Mouse (Mus musculus): ENCODE data around the gene Fus. TPM values are rescaled to one million over a fixed set of nuclear protein-coding genes. Genes with fewer than 3 reads are reported as not detected.

Gene Fus
- polyA plus RNA-seq, 1 experiment from 2014 or later = 57.7 TPM

- H3K4me3 ChIP-seq (ENCODE audit: low read depth, low read length) = no peak overlapping the region
- H3K4me2 ChIP-seq (ENCODE audit: low read depth, low read length) = no peak overlapping the region
- H3K27me3 ChIP-seq (ENCODE audit: control insufficient read depth, insufficient read depth, low read length) = no peaks in the 10 kb centered on the region
- no peaks in the 10 kb centered on the region for H3K9me3 ChIP-seq (replicated peaks; ENCODE audit: control insufficient read depth, low read length)
- H3K36me3 ChIP-seq (replicated peaks; ENCODE audit: control insufficient read depth, insufficient read depth, low read depth, low read length) = peaks cover 40% of the 10 kb centered on the region
- DNase-seq (ENCODE audit: low spot score) (no peak), ATAC-seq (replicated peaks; ENCODE audit: insufficient number of reproducible peaks, low FRiP score, low TSS enrichment, low read depth) (no peak)
- WGBS = 90% methylated on average over 3 of the region's 3 CpGs
- no peak overlapping the region for H3K27ac ChIP-seq (replicated peaks; ENCODE audit: low read depth, low read length)
- no peaks in the 10 kb centered on the region for H3K4me1 ChIP-seq (ENCODE audit: control insufficient read depth, insufficient read depth, low read length)
- H3K9ac ChIP-seq (replicated peaks; ENCODE audit: low read length) = no peak overlapping the region
Measured at GRCm38 (mm10) chr7:127980606-127981005, 13.3 kb downstream of the Fus start.

GRCm38 (mm10) chr7:127988904-127989303, 21.6 kb downstream of the Fus start:
- Histone ChIP-seq H3K4me3 (ENCODE audit: low read depth, low read length) (no peak overlapping the region), H3K36me3 (replicated peaks; ENCODE audit: control insufficient read depth, insufficient read depth, low read depth, low read length) (peaks cover 8% of the 10 kb centered on the region), H3K4me2 (ENCODE audit: low read depth, low read length) (no peak overlapping the region), H3K27me3 (ENCODE audit: control insufficient read depth, insufficient read depth, low read length) (no peaks in the 10 kb centered on the region), H3K9ac (replicated peaks; ENCODE audit: low read length) (no peak overlapping the region), H3K27ac (replicated peaks; ENCODE audit: low read depth, low read length) (no peak overlapping the region), H3K9me3 (replicated peaks; ENCODE audit: control insufficient read depth, low read length) (no peaks in the 10 kb centered on the region), H3K4me1 (ENCODE audit: control insufficient read depth, insufficient read depth, low read length) (no peaks in the 10 kb centered on the region)
- no peak for ATAC-seq (replicated peaks; ENCODE audit: insufficient number of reproducible peaks, low FRiP score, low TSS enrichment, low read depth)
- no peak for DNase-seq (ENCODE audit: low spot score)
- WGBS = 100% methylated on average over 1 of the region's 1 CpGs

- H3K27me3 ChIP-seq (ENCODE audit: control insufficient read depth, insufficient read depth, low read length) = no peaks in the 10 kb centered on the region
- DNase-seq (ENCODE audit: low spot score) = peak; percentile 78
- no peaks in the 10 kb centered on the region for H3K4me1 ChIP-seq (ENCODE audit: control insufficient read depth, insufficient read depth, low read length)
- 44% methylated on average over 6 of the region's 6 CpGs for WGBS
- H3K27ac ChIP-seq (replicated peaks; ENCODE audit: low read depth, low read length) = no peak overlapping the region
- no peak overlapping the region for H3K9ac ChIP-seq (replicated peaks; ENCODE audit: low read length)
- H3K4me3 ChIP-seq (ENCODE audit: low read depth, low read length) = no peak overlapping the region
- H3K4me2 ChIP-seq (ENCODE audit: low read depth, low read length) = no peak overlapping the region
- ATAC-seq (replicated peaks; ENCODE audit: insufficient number of reproducible peaks, low FRiP score, low TSS enrichment, low read depth) = peak; percentile 48; the same call in 1 of the 2 replicates
- no peaks in the 10 kb centered on the region; the same call in 1 of the 2 replicates for H3K36me3 ChIP-seq (replicated peaks; ENCODE audit: control insufficient read depth, insufficient read depth, low read depth, low read length)
- no peaks in the 10 kb centered on the region for H3K9me3 ChIP-seq (replicated peaks; ENCODE audit: control insufficient read depth, low read length)
Measured at GRCm38 (mm10) chr7:127991643-127992487, 24.6 kb downstream of the Fus start.

GRCm38 (mm10) chr7:127992488-127993340, 25.5 kb downstream of the Fus start:
- Histone ChIP-seq H3K36me3 (replicated peaks; ENCODE audit: control insufficient read depth, insufficient read depth, low read depth, low read length) (no peaks in the 10 kb centered on the region; the same call in 1 of the 2 replicates), H3K4me2 (ENCODE audit: low read depth, low read length) (no peak overlapping the region; the same call in 1 of the 2 replicates), H3K27me3 (ENCODE audit: control insufficient read depth, insufficient read depth, low read length) (no peaks in the 10 kb centered on the region), H3K9ac (replicated peaks; ENCODE audit: low read length) (no peak overlapping the region; the same call in 1 of the 2 replicates), H3K9me3 (replicated peaks; ENCODE audit: control insufficient read depth, low read length) (no peaks in the 10 kb centered on the region), H3K27ac (replicated peaks; ENCODE audit: low read depth, low read length) (no peak overlapping the region), H3K4me1 (ENCODE audit: control insufficient read depth, insufficient read depth, low read length) (no peaks in the 10 kb centered on the region), H3K4me3 (ENCODE audit: low read depth, low read length) (no peak overlapping the region)
- ATAC-seq (replicated peaks; ENCODE audit: insufficient number of reproducible peaks, low FRiP score, low TSS enrichment, low read depth) = no peak
- no peak for DNase-seq (ENCODE audit: low spot score)
- WGBS = 44% methylated on average over 5 of the region's 5 CpGs

- ATAC-seq (replicated peaks; ENCODE audit: insufficient number of reproducible peaks, low FRiP score, low TSS enrichment, low read depth) (no peak), DNase-seq (ENCODE audit: low spot score) (peak; percentile 31)
- Histone ChIP-seq H3K27ac (replicated peaks; ENCODE audit: low read depth, low read length) (no peak within 1 kb of the TSS), H3K4me3 (ENCODE audit: low read depth, low read length) (no peak within 1 kb of the TSS), H3K36me3 (replicated peaks; ENCODE audit: control insufficient read depth, insufficient read depth, low read depth, low read length) (no peaks in the 10 kb centered on the region; the same call in 1 of the 2 replicates), H3K4me1 (ENCODE audit: control insufficient read depth, insufficient read depth, low read length) (no peaks in the 10 kb centered on the region), H3K9ac (replicated peaks; ENCODE audit: low read length) (peak within 1 kb of the TSS; percentile 39), H3K9me3 (replicated peaks; ENCODE audit: control insufficient read depth, low read length) (no peaks in the 10 kb centered on the region), H3K27me3 (ENCODE audit: control insufficient read depth, insufficient read depth, low read length) (no peaks in the 10 kb centered on the region), H3K4me2 (ENCODE audit: low read depth, low read length) (peak within 1 kb of the TSS; percentile 29)
- 19% methylated on average over 18 of the region's 18 CpGs for WGBS
Measured at GRCm38 (mm10) chr7:127993341-127993977, 26.2 kb downstream of the Fus start, which contains the start of gene Pycard. Gene Pycard, minus strand, starts transcription at chr7:127993867.

GRCm38 (mm10) chr7:127999436-127999835, 32.2 kb downstream of the Fus start:
- WGBS = 52% methylated on average over 1 of the region's 1 CpGs

GRCm38 (mm10) chr7:128000068-128000950, 33.1 kb downstream of the Fus start:
- Histone ChIP-seq H3K9me3 (replicated peaks; ENCODE audit: control insufficient read depth, low read length) (no peaks in the 10 kb centered on the region), H3K9ac (replicated peaks; ENCODE audit: low read length) (no peak overlapping the region), H3K36me3 (replicated peaks; ENCODE audit: control insufficient read depth, insufficient read depth, low read depth, low read length) (no peaks in the 10 kb centered on the region), H3K4me2 (ENCODE audit: low read depth, low read length) (no peak overlapping the region), H3K4me1 (ENCODE audit: control insufficient read depth, insufficient read depth, low read length) (no peaks in the 10 kb centered on the region), H3K27ac (replicated peaks; ENCODE audit: low read depth, low read length) (no peak overlapping the region), H3K27me3 (ENCODE audit: control insufficient read depth, insufficient read depth, low read length) (no peaks in the 10 kb centered on the region), H3K4me3 (ENCODE audit: low read depth, low read length) (no peak overlapping the region)
- WGBS = 63% methylated on average over 1 of the region's 1 CpGs
- ATAC-seq (replicated peaks; ENCODE audit: insufficient number of reproducible peaks, low FRiP score, low TSS enrichment, low read depth) = no peak
- no peak for DNase-seq (ENCODE audit: low spot score)

More at GRCm38 (mm10) chr7:127999436-127999835, 32.2 kb downstream of the Fus start:
- no peaks in the 10 kb centered on the region for H3K27me3 ChIP-seq (ENCODE audit: control insufficient read depth, insufficient read depth, low read length)
- no peak overlapping the region for H3K27ac ChIP-seq (replicated peaks; ENCODE audit: low read depth, low read length)
- no peak overlapping the region for H3K4me2 ChIP-seq (ENCODE audit: low read depth, low read length)
- H3K4me3 ChIP-seq (ENCODE audit: low read depth, low read length) = no peak overlapping the region
- no peak for ATAC-seq (replicated peaks; ENCODE audit: insufficient number of reproducible peaks, low FRiP score, low TSS enrichment, low read depth)
- DNase-seq (ENCODE audit: low spot score) = no peak
- no peak overlapping the region for H3K9ac ChIP-seq (replicated peaks; ENCODE audit: low read length)
- no peaks in the 10 kb centered on the region for H3K9me3 ChIP-seq (replicated peaks; ENCODE audit: control insufficient read depth, low read length)
- no peaks in the 10 kb centered on the region for H3K36me3 ChIP-seq (replicated peaks; ENCODE audit: control insufficient read depth, insufficient read depth, low read depth, low read length)
- no peaks in the 10 kb centered on the region for H3K4me1 ChIP-seq (ENCODE audit: control insufficient read depth, insufficient read depth, low read length)
